Mouse (Mus musculus): ENCODE results near the gene Crybg2. TPM values are rescaled to one million over a fixed set of nuclear protein-coding genes. Genes with fewer than 3 reads are reported as not detected.
A peak's percentile ranks its signal among the peaks of the same experiment; 100 is the strongest.

Crybg2 gene
- polyA plus RNA-seq, 1 experiment, result not detected

GRCm38 (mm10) chr4:134100245-134100644 is 39.6 kb downstream of the Crybg2 start:
- no peaks in the 10 kb centered on the region for H3K27me3 ChIP-seq (ENCODE audit: control insufficient read depth)
- H3K36me3 ChIP-seq (ENCODE audit: control insufficient read depth), result no peaks in the 10 kb centered on the region
- no peak overlapping the region for H3K4me3 ChIP-seq (replicated peaks)
- TF ChIP-seq GATA1 (IDR thresholded peaks at IDR 0.05; ENCODE audit: low read length) (no peak), TAL1 (IDR thresholded peaks at IDR 0.05; ENCODE audit: low read length) (no peak)
- no peaks in the 10 kb centered on the region for H3K9me3 ChIP-seq (ENCODE audit: control insufficient read depth, low read length)
- peaks cover 20% of the 10 kb centered on the region for H3K4me1 ChIP-seq (ENCODE audit: control insufficient read depth)

GRCm38 (mm10) chr4:134101979-134102741 is 41.5 kb downstream of the Crybg2 start, which contains the start of gene Ubxn11:
Gene Ubxn11 (plus strand): TSS chr4:134102570.
- Histone ChIP-seq H3K27me3 (ENCODE audit: control insufficient read depth) (no peaks in the 10 kb centered on the region), H3K4me3 (replicated peaks) (peak within 1 kb of the TSS; percentile 90), H3K9me3 (ENCODE audit: control insufficient read depth, low read length) (no peaks in the 10 kb centered on the region), H3K36me3 (ENCODE audit: control insufficient read depth) (no peaks in the 10 kb centered on the region), H3K4me1 (ENCODE audit: control insufficient read depth) (peaks cover 37% of the 10 kb centered on the region)
- TF ChIP-seq TAL1 (IDR thresholded peaks at IDR 0.05; ENCODE audit: low read length) (no peak), GATA1 (IDR thresholded peaks at IDR 0.05; ENCODE audit: low read length) (no peak)

GRCm38 (mm10) chr4:134102742-134103119 is 42.1 kb downstream of the Crybg2 start:
- TF ChIP-seq GATA1 (IDR thresholded peaks at IDR 0.05; ENCODE audit: low read length) (no peak), TAL1 (IDR thresholded peaks at IDR 0.05; ENCODE audit: low read length) (0 out of 3 replicates have a peak, but pooled peaks have one; percentile 18)
- peaks cover 42% of the 10 kb centered on the region for H3K4me1 ChIP-seq (ENCODE audit: control insufficient read depth)

DNA sequence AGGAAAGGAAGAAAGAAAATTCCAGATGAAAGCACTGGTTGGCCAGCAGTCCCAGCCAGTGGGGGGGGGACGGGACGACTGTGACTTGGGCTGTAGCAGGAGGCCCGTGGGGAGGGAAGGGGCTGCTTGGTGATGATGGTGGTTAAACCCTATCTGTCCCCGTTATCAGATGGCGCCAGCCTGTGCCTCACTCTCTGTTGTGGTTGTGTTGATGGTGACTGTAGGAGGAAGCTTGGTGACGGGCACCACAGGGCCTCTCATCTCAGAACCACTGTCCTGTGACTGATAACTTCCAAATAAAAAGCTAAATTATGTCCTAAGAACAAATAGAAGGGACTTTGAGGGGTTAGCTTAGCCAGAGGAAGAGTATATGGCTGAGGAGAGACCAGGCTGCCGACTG is 45.5 kb downstream of the Crybg2 start:
- TF ChIP-seq GATA1 (IDR thresholded peaks at IDR 0.05; ENCODE audit: low read length), result peak; percentile 42; the same call in 1 of the 2 replicates
- no peak for TF ChIP-seq TAL1 (IDR thresholded peaks at IDR 0.05; ENCODE audit: low read length)
- peaks cover 60% of the 10 kb centered on the region for H3K4me1 ChIP-seq (ENCODE audit: control insufficient read depth)
- H3K27me3 ChIP-seq (ENCODE audit: control insufficient read depth), result no peaks in the 10 kb centered on the region
- H3K36me3 ChIP-seq (ENCODE audit: control insufficient read depth), result no peaks in the 10 kb centered on the region
- no peaks in the 10 kb centered on the region for H3K9me3 ChIP-seq (ENCODE audit: control insufficient read depth, low read length)
- H3K4me3 ChIP-seq (replicated peaks), result no peak overlapping the region

More at GRCm38 (mm10) chr4:134102742-134103119, 42.1 kb downstream of the Crybg2 start:
- Histone ChIP-seq H3K9me3 (ENCODE audit: control insufficient read depth, low read length) (no peaks in the 10 kb centered on the region), H3K27me3 (ENCODE audit: control insufficient read depth) (no peaks in the 10 kb centered on the region), H3K36me3 (ENCODE audit: control insufficient read depth) (no peaks in the 10 kb centered on the region), H3K4me3 (replicated peaks) (peak overlapping the region; percentile 90)

DNA sequence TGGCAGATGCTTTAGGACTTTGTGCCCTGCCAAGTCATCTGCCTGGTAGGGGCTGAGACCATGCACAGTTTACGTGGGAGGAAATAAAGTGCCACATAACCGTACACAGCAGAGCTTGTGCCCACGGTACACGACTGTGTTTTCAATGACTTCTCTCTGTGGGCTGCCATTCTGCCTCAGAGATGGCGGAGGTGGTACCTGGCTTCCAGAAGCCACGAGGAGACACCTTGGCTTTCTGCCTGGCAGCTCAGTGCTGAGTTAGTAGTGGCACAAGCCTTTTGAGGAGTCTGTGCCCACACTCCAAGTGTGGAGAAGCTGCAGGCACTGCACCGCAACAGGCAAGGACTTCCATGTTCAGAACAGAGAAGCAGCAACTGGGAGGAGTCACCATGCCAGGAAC is 47.1 kb downstream of the Crybg2 start:
- TF ChIP-seq GATA1 (IDR thresholded peaks at IDR 0.05; ENCODE audit: low read length) (no peak), TAL1 (IDR thresholded peaks at IDR 0.05; ENCODE audit: low read length) (no peak)
- H3K4me3 ChIP-seq (replicated peaks), result no peak overlapping the region
- no peaks in the 10 kb centered on the region for H3K36me3 ChIP-seq (ENCODE audit: control insufficient read depth)
- H3K27me3 ChIP-seq (ENCODE audit: control insufficient read depth), result no peaks in the 10 kb centered on the region
- no peaks in the 10 kb centered on the region for H3K9me3 ChIP-seq (ENCODE audit: control insufficient read depth, low read length)
- H3K4me1 ChIP-seq (ENCODE audit: control insufficient read depth), result peaks cover 54% of the 10 kb centered on the region

DNA sequence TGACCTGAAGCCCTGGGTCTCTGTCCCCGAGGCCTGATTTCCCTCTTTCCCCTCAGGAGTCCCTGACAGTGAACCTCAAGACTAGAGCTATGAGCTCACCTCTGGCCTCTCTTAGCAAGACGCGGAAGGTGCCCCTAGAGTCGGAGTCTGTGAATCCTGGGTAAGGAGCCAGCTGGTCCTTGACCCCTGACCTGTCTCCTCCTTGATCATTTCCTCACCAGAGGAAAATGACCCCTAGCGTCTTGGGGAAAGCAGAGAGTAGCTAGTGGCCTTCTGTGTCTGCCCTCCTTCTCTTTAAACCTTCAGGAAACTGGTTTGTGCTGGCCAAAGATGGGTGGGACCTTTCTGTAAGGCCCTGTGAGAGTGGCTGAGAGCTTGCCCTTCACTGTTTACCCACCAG is 47.6 kb downstream of the Crybg2 start:
- TF ChIP-seq TAL1 (IDR thresholded peaks at IDR 0.05; ENCODE audit: low read length) (no peak), GATA1 (IDR thresholded peaks at IDR 0.05; ENCODE audit: low read length) (no peak)
- Histone ChIP-seq H3K9me3 (ENCODE audit: control insufficient read depth, low read length) (no peaks in the 10 kb centered on the region), H3K27me3 (ENCODE audit: control insufficient read depth) (no peaks in the 10 kb centered on the region), H3K4me3 (replicated peaks) (no peak overlapping the region), H3K4me1 (ENCODE audit: control insufficient read depth) (peaks cover 50% of the 10 kb centered on the region), H3K36me3 (ENCODE audit: control insufficient read depth) (no peaks in the 10 kb centered on the region)

- Histone ChIP-seq H3K9me3 (ENCODE audit: control insufficient read depth, low read length) (no peaks in the 10 kb centered on the region), H3K36me3 (ENCODE audit: control insufficient read depth) (no peaks in the 10 kb centered on the region), H3K4me3 (replicated peaks) (no peak overlapping the region), H3K27me3 (ENCODE audit: control insufficient read depth) (no peaks in the 10 kb centered on the region), H3K4me1 (ENCODE audit: control insufficient read depth) (peaks cover 41% of the 10 kb centered on the region)
- TF ChIP-seq GATA1 (IDR thresholded peaks at IDR 0.05; ENCODE audit: low read length) (no peak), TAL1 (IDR thresholded peaks at IDR 0.05; ENCODE audit: low read length) (no peak)
Measured at GRCm38 (mm10) chr4:134110653-134111052, 50.0 kb downstream of the Crybg2 start.

DNA sequence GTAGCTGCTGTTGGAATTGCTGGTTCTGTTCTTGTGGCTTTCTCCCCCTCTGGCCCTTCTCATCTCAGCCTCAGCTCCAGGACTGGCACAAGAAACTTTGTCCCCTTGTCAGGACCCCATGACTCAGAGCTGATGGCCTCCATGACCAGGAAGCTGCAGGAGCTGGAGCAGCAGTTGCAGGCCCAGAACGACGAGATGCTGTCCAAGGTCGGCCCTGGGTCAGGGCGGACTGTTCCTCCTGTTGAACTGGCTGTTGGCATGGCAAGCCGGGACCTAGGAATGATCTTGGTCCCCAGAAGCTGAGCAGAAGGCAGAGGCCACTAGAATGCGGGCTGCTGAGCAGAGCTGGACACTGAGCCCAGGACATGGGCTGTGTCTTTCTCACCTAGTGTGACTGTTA is 51.8 kb downstream of the Crybg2 start:
- no peak for TF ChIP-seq GATA1 (IDR thresholded peaks at IDR 0.05; ENCODE audit: low read length)
- TF ChIP-seq TAL1 (IDR thresholded peaks at IDR 0.05; ENCODE audit: low read length), result no peak
- H3K4me3 ChIP-seq (replicated peaks), result no peak overlapping the region
- H3K9me3 ChIP-seq (ENCODE audit: control insufficient read depth, low read length), result no peaks in the 10 kb centered on the region
- H3K4me1 ChIP-seq (ENCODE audit: control insufficient read depth), result peaks cover 24% of the 10 kb centered on the region
- no peaks in the 10 kb centered on the region for H3K36me3 ChIP-seq (ENCODE audit: control insufficient read depth)
- H3K27me3 ChIP-seq (ENCODE audit: control insufficient read depth), result no peaks in the 10 kb centered on the region

DNA sequence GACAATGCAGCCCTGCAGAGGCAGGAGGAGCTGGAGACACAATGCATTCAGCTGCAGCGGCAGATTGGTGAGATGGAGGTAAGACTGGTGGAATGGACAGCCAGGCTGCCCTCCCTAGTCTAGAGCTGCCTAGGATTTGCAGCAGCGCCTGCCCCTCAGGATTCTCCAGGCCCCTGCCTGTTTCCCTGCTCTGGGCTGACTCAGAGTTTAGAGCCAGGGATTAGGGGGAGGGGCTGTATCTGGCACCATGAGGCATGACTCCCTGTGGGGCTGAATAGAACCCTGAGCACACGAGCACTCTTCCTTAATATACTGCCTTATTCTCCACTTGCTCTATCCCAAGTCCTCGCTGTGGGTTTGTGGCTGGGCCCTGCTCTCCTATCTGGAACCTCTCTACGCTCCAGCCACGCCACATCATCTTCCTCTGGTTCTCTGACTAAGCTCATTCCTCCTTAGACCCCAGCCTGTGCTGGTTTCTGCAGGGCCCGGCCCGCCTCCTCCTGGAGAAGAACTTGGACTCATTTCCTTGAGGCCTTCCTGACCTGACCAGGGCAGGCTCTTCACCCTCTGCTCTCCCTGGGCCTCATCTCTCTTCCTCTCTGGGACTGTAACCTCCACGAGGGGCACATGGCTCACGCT is 52.9 kb downstream of the Crybg2 start:
- H3K27me3 ChIP-seq (ENCODE audit: control insufficient read depth), result no peaks in the 10 kb centered on the region
- no peaks in the 10 kb centered on the region for H3K36me3 ChIP-seq (ENCODE audit: control insufficient read depth)
- TF ChIP-seq TAL1 (IDR thresholded peaks at IDR 0.05; ENCODE audit: low read length), result no peak
- no peak for TF ChIP-seq GATA1 (IDR thresholded peaks at IDR 0.05; ENCODE audit: low read length)

More for the DNA sequence above, 52.9 kb downstream of the Crybg2 start:
- Histone ChIP-seq H3K4me1 (ENCODE audit: control insufficient read depth) (peaks cover 16% of the 10 kb centered on the region), H3K4me3 (replicated peaks) (no peak overlapping the region), H3K9me3 (ENCODE audit: control insufficient read depth, low read length) (no peaks in the 10 kb centered on the region)
